Mouse (Mus musculus) A20 (cell line): ENCODE data around the gene Olfr1231.

ENCODE experiments used
- DNase-seq: peaks from one replicate; pipeline ENCODE4 v3.0.0-alpha.2; 2011; ENCODE audit warnings: low read depth, low spot score

The Olfr1231 gene

GRCm38 (mm10) chr2:89306974-89307373 is at the start of gene Olfr1231:
Gene Olfr1231 (minus strand): TSS chr2:89307074.
- no peak for DNase-seq

GRCm38 (mm10) chr2:89342298-89342697 is 35.4 kb upstream of the Olfr1231 start, which contains the start of gene Olfr1233:
Gene Olfr1233 (minus strand): TSS chr2:89342398.
- DNase-seq, result no peak

GRCm38 (mm10) chr2:89329575-89329974 is 22.7 kb upstream of the Olfr1231 start, which contains the start of gene Olfr1232:
Gene Olfr1232 (minus strand): TSS chr2:89329675.
- no peak for DNase-seq

GRCm38 (mm10) chr2:89297168-89297567 is 9.7 kb downstream of the Olfr1231 start, which contains the start of gene Olfr1230:
Gene Olfr1230 (minus strand): TSS chr2:89297268.
- DNase-seq, result no peak

GRCm38 (mm10) chr2:89287914-89288313 is 19.0 kb downstream of the Olfr1231 start, which contains the start of gene Olfr1229:
Gene Olfr1229 (minus strand): TSS chr2:89288014.
- DNase-seq, result no peak

- DNase-seq, result no peak
Observed at GRCm38 (mm10) chr2:89253962-89254361, 52.9 kb downstream of the Olfr1231 start, which contains the start of gene Olfr1228. Gene Olfr1228 (minus strand): TSS chr2:89254062.
